In genomic region chr6:92441205-92441604, GRCm38 (mm10) we compare ENCODE assay signal across 10 mouse cellular contexts.
DNase-seq lines count a peak whose midpoint lies in the region; ATAC-seq and TF ChIP-seq lines count a peak whose summit lies in the region.
"Had no signal": no experiment of that assay in that cellular context is flagged by ENCODE, and none has a peak within 500 bp of the region (broad histone marks: within the 10 kb centered on the region; RNA-seq: fewer than 3 reads in every experiment).

No protein-coding gene starts in this region.

- H3K4me3 ChIP-seq in forebrain, postnatal 0 days (ENCODE audit: low read depth, low read length): no peak overlapping the region
- no peak overlapping the region for H3K4me3 ChIP-seq in forebrain, embryonic 15.5 days
- no peak overlapping the region for H3K4me3 ChIP-seq in midbrain, postnatal 0 days (ENCODE audit: low read depth, low read length)
- no peak overlapping the region for H3K4me3 ChIP-seq in midbrain, embryonic 13.5 days (replicated peaks)
- no peak overlapping the region for H3K4me3 ChIP-seq in lung, adult 2 months (replicated peaks; ENCODE audit: extremely low read depth, low read depth, low read length)
- H3K4me3 ChIP-seq: lung, embryonic 15.5 days had no signal

- no peaks in the 10 kb centered on the region for H3K4me1 ChIP-seq in forebrain, postnatal 0 days (ENCODE audit: insufficient read depth)
- no peaks in the 10 kb centered on the region for H3K4me1 ChIP-seq in forebrain, embryonic 15.5 days
- no peaks in the 10 kb centered on the region for H3K4me1 ChIP-seq in midbrain, postnatal 0 days (ENCODE audit: insufficient read depth, low read length)
- peaks cover 11% of the 10 kb centered on the region for H3K4me1 ChIP-seq in midbrain, embryonic 13.5 days (replicated peaks)
- peaks cover 9% of the 10 kb centered on the region for H3K4me1 ChIP-seq in lung, adult 2 months (ENCODE audit: control insufficient read depth, insufficient read depth, low read length)
- H3K4me1 ChIP-seq: lung, embryonic 15.5 days had no signal

- no peak overlapping the region for H3K4me2 ChIP-seq in forebrain, postnatal 0 days (ENCODE audit: low read depth)
- no peak overlapping the region for H3K4me2 ChIP-seq in forebrain, embryonic 15.5 days (replicated peaks)
- no peak overlapping the region for H3K4me2 ChIP-seq in midbrain, postnatal 0 days (ENCODE audit: low read depth, low read length, poor library complexity, severe bottlenecking)
- H3K4me2 ChIP-seq in midbrain, embryonic 13.5 days (replicated peaks): no peak overlapping the region
- H3K4me2 ChIP-seq: lung, embryonic 15.5 days had no signal

- H3K36me3 ChIP-seq in forebrain, postnatal 0 days (ENCODE audit: insufficient read depth): no peaks in the 10 kb centered on the region
- no peaks in the 10 kb centered on the region for H3K36me3 ChIP-seq in forebrain, embryonic 15.5 days
- H3K36me3 ChIP-seq in midbrain, postnatal 0 days (ENCODE audit: insufficient read depth, low read length): no peaks in the 10 kb centered on the region
- H3K36me3 ChIP-seq in midbrain, embryonic 13.5 days: no peaks in the 10 kb centered on the region
- H3K36me3 ChIP-seq: G1E; lung, embryonic 15.5 days had no signal

- no peak for DNase-seq in forebrain, postnatal 0 days
- DNase-seq in midbrain, postnatal 0 days (ENCODE audit: low spot score): no peak
- peak; percentile 50 for DNase-seq in lung, adult 2 months
- no peak for DNase-seq in T-cell, adult 2 months (ENCODE audit: low spot score)
- no peak for DNase-seq in ovary, postnatal 10 days (ENCODE audit: low spot score)

- no peak overlapping the region for H3K9ac ChIP-seq in forebrain, postnatal 0 days
- H3K9ac ChIP-seq in forebrain, embryonic 15.5 days (replicated peaks): no peak overlapping the region
- H3K9ac ChIP-seq in midbrain, postnatal 0 days (replicated peaks; ENCODE audit: low read length, poor library complexity, severe bottlenecking): no peak overlapping the region
- H3K9ac ChIP-seq in midbrain, embryonic 13.5 days (replicated peaks): no peak overlapping the region
- H3K9ac ChIP-seq: lung, embryonic 15.5 days had no signal

- no peak for ATAC-seq in forebrain, postnatal 0 days
- ATAC-seq in forebrain, embryonic 15.5 days (replicated peaks): no peak
- no peak for ATAC-seq in midbrain, postnatal 0 days (ENCODE audit: low FRiP score)
- no peak for ATAC-seq in midbrain, embryonic 13.5 days
- ATAC-seq in common myeloid progenitor, adult 5-6 weeks (replicated peaks; ENCODE audit: low read depth, poor library complexity, severe bottlenecking): peak; percentile 87

- H3K27ac ChIP-seq in forebrain, postnatal 0 days (ENCODE audit: low read depth, low read length): no peak overlapping the region
- H3K27ac ChIP-seq in forebrain, embryonic 15.5 days (replicated peaks): no peak overlapping the region
- no peak overlapping the region for H3K27ac ChIP-seq in midbrain, postnatal 0 days (ENCODE audit: low read depth, low read length)
- no peak overlapping the region for H3K27ac ChIP-seq in midbrain, embryonic 13.5 days
- H3K27ac ChIP-seq: lung, embryonic 15.5 days had no signal

- 55% methylated on average over 2 of the region's 3 CpGs for WGBS in forebrain, postnatal 0 days
- 68% methylated on average over 3 of the region's 3 CpGs for WGBS in forebrain, embryonic 15.5 days
- 50% methylated on average over 2 of the region's 3 CpGs for WGBS in midbrain, postnatal 0 days
- 58% methylated on average over 2 of the region's 3 CpGs for WGBS in midbrain, embryonic 13.5 days
- WGBS in lung, adult 2 months: 56% methylated on average over 3 of the region's 3 CpGs

- H3K9me3 ChIP-seq in forebrain, postnatal 0 days (ENCODE audit: low read length): no peaks in the 10 kb centered on the region
- no peaks in the 10 kb centered on the region for H3K9me3 ChIP-seq in forebrain, embryonic 15.5 days
- no peaks in the 10 kb centered on the region for H3K9me3 ChIP-seq in midbrain, postnatal 0 days (ENCODE audit: low read length)
- H3K9me3 ChIP-seq in midbrain, embryonic 13.5 days: no peaks in the 10 kb centered on the region
- H3K9me3 ChIP-seq: G1E; lung, embryonic 15.5 days had no signal

- TF ChIP-seq POLR2A in lung, adult 2 months (IDR thresholded peaks at IDR 0.05; ENCODE audit: borderline replicate concordance, extremely low read depth, low read depth, low read length): no peak

- TF ChIP-seq CTCF in forebrain, postnatal 0 days (IDR thresholded peaks at IDR 0.05; ENCODE audit: low read depth): 0 out of 2 replicates have a peak, but pooled peaks have one; percentile 27
- peak; percentile 45 for TF ChIP-seq CTCF in midbrain, postnatal 0 days (IDR thresholded peaks at IDR 0.05)
- TF ChIP-seq CTCF in lung, adult 2 months (IDR thresholded peaks at IDR 0.05; ENCODE audit: insufficient read depth, low read length): peak; percentile 56

- H3K27me3 ChIP-seq in forebrain, postnatal 0 days (ENCODE audit: insufficient read depth, low read length): no peaks in the 10 kb centered on the region
- H3K27me3 ChIP-seq in forebrain, embryonic 15.5 days: no peaks in the 10 kb centered on the region
- no peaks in the 10 kb centered on the region for H3K27me3 ChIP-seq in midbrain, postnatal 0 days (ENCODE audit: insufficient read depth, low read length)
- H3K27me3 ChIP-seq in midbrain, embryonic 13.5 days: no peaks in the 10 kb centered on the region
- H3K27me3 ChIP-seq: lung, embryonic 15.5 days had no signal
